Mouse (Mus musculus) liver, embryonic 16.5 days (tissue): ENCODE measurements at regions not wholly inside any gene's neighbourhood (a gene's known extent, or its start where the extent isn't known, plus 50 kb on each side); places are given as distances from the start of the nearest gene placed in this dataset.

Experiments
- ATAC-seq: fragments of 200-750 bp; cut with Nextera tagmentation; 2 replicates; pipeline ENCODE4 v1.8.0; 2017; ENCODE audit warnings: low read depth, mild to moderate bottlenecking, moderate number of reproducible peaks, moderate library complexity
- H3K27ac ChIP-seq: fragments of 300-500 bp; sonication (generic); 2 replicates; pipeline ENCODE4 v1.5.1; 2014; ENCODE audit warnings: mild to moderate bottlenecking, low read length
- H3K27me3 ChIP-seq: fragments of 300-500 bp; sonication (generic); 2 replicates; pipeline ENCODE4 v1.6.1; 2014; ENCODE audit warnings: low read depth, low read length, mixed read lengths; ENCODE audit not compliant: control insufficient read depth, insufficient read depth
- H3K36me3 ChIP-seq: fragments of 300-500 bp; sonication (generic); 2 replicates; pipeline ENCODE4 v1.6.1; 2014; ENCODE audit warnings: mild to moderate bottlenecking; ENCODE audit not compliant: control insufficient read depth, insufficient read depth
- H3K4me1 ChIP-seq: fragments of 300-500 bp; sonication (generic); 2 replicates; pipeline ENCODE4 v1.6.1; 2014; ENCODE audit warnings: low read depth, low read length, mixed read lengths; ENCODE audit not compliant: control insufficient read depth
- H3K4me2 ChIP-seq: fragments of 300-500 bp; sonication (generic); 2 replicates; pipeline ENCODE4 v1.6.1; 2014; ENCODE audit warnings: low read depth, low read length, mixed read lengths
- H3K4me3 ChIP-seq: fragments of 300-500 bp; sonication (generic); 2 replicates; pipeline ENCODE4 v1.5.1; 2014; ENCODE audit warnings: low read depth, mild to moderate bottlenecking, low read length
- H3K9ac ChIP-seq: fragments of 300-500 bp; sonication (generic); 2 replicates; pipeline ENCODE4 v1.6.1; 2014; ENCODE audit warnings: low read depth, low read length
- H3K9me3 ChIP-seq: fragments of 300-500 bp; sonication (generic); replicated peaks from 2 replicates; pipeline ENCODE4 v1.6.1; 2016; ENCODE audit warnings: low read length; ENCODE audit not compliant: control insufficient read depth
- WGBS: fragments of 180-500 bp; shearing (Covaris S2); extraction: QIAGEN DNeasy Blood & Tissue Kit; methylation state at CpG from one replicate; pipeline ENCODE4 v1.1.7; 2014; ENCODE audit not compliant: insufficient replicate concordance; 5-methylcytosine and 5-hydroxymethylcytosine counted together

DNA sequence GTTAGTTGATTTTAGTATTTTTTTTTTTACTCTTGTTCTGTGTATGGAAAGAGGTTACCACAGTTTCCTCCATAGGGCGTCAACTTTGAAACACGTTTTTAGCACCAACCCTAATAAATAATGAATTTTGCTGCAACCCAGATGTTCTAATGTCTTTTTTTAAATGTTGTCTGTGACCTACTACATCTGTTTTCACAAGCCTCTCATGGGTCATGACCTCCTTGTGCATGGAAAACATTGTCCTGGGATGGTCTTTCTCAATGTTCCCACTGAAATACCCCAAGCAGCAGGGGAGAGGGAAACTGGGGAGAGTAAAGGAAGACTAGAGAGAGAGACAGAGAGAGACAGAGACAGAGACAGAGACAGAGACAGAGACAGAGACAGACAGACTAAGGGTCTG, 67.2 kb upstream of the Btg1 start:
- Histone ChIP-seq H3K4me3 (no peak overlapping the region), H3K27me3 (no peaks in the 10 kb centered on the region), H3K9me3 (no peaks in the 10 kb centered on the region), H3K9ac (no peak overlapping the region), H3K27ac (no peak overlapping the region), H3K36me3 (no peaks in the 10 kb centered on the region), H3K4me1 (no peaks in the 10 kb centered on the region), H3K4me2 (no peak overlapping the region)
- no peak for ATAC-seq
- 45% methylated on average over 2 of the region's 2 CpGs for WGBS

GRCm38 (mm10) chr10:96550266-96550665, 66.5 kb upstream of the Btg1 start:
- no peak for ATAC-seq
- H3K27ac ChIP-seq, result no peak overlapping the region
- no peak overlapping the region for H3K9ac ChIP-seq
- WGBS, result 45% methylated on average over 4 of the region's 4 CpGs
- no peaks in the 10 kb centered on the region for H3K27me3 ChIP-seq
- H3K4me3 ChIP-seq, result no peak overlapping the region
- H3K4me2 ChIP-seq, result no peak overlapping the region
- no peaks in the 10 kb centered on the region for H3K9me3 ChIP-seq
- no peaks in the 10 kb centered on the region for H3K4me1 ChIP-seq
- no peaks in the 10 kb centered on the region for H3K36me3 ChIP-seq

- Histone ChIP-seq H3K27ac (no peak overlapping the region), H3K9me3 (no peaks in the 10 kb centered on the region), H3K9ac (no peak overlapping the region), H3K4me3 (no peak overlapping the region), H3K4me1 (no peaks in the 10 kb centered on the region), H3K4me2 (no peak overlapping the region), H3K36me3 (no peaks in the 10 kb centered on the region), H3K27me3 (no peaks in the 10 kb centered on the region)
- no peak for ATAC-seq
- 49% methylated on average over 2 of the region's 2 CpGs for WGBS
These were observed 59.5 kb upstream of the Btg1 start for GRCm38 (mm10) chr10:96557336-96557735.

GRCm38 (mm10) chr10:96565343-96565742, 51.5 kb upstream of the Btg1 start:
- Histone ChIP-seq H3K9me3 (no peaks in the 10 kb centered on the region), H3K4me2 (no peak overlapping the region), H3K36me3 (no peaks in the 10 kb centered on the region), H3K4me3 (no peak overlapping the region), H3K27me3 (no peaks in the 10 kb centered on the region), H3K9ac (no peak overlapping the region), H3K4me1 (no peaks in the 10 kb centered on the region), H3K27ac (no peak overlapping the region)
- no peak for ATAC-seq
